Mouse (Mus musculus): Measurements from ENCODE around the gene Taf8.
A peak's percentile ranks its signal among the peaks of the same experiment; 100 is the strongest.

Gene Taf8

GRCm38 (mm10) chr17:47501946-47502706 is at the start of gene Taf8:
Taf8 (minus strand) TSS chr17:47502292.
- peak; percentile 85 for DNase-seq (ENCODE audit: low spot score)

- DNase-seq (ENCODE audit: low spot score) = no peak
Measured at GRCm38 (mm10) chr17:47551049-47551448, 49.0 kb upstream of the Taf8 start.

- no peak for DNase-seq (ENCODE audit: low spot score)
Measured at GRCm38 (mm10) chr17:47545861-47546331, 43.8 kb upstream of the Taf8 start.

- DNase-seq (ENCODE audit: low spot score) = no peak
Measured at GRCm38 (mm10) chr17:47545154-47545553, 43.1 kb upstream of the Taf8 start.

GRCm38 (mm10) chr17:47543051-47543650 is 41.1 kb upstream of the Taf8 start:
- no peak for DNase-seq (ENCODE audit: low spot score)

GRCm38 (mm10) chr17:47542061-47542460 is 40.0 kb upstream of the Taf8 start:
- no peak for DNase-seq (ENCODE audit: low spot score)

GRCm38 (mm10) chr17:47539128-47539527 is 37.0 kb upstream of the Taf8 start:
- no peak for DNase-seq (ENCODE audit: low spot score)

GRCm38 (mm10) chr17:47538049-47538448 is 36.0 kb upstream of the Taf8 start:
- DNase-seq (ENCODE audit: low spot score) = no peak

GRCm38 (mm10) chr17:47535812-47536236 is 33.7 kb upstream of the Taf8 start:
- DNase-seq (ENCODE audit: low spot score) = no peak

- DNase-seq (ENCODE audit: low spot score) = no peak
Measured at GRCm38 (mm10) chr17:47533691-47534090, 31.6 kb upstream of the Taf8 start.

GRCm38 (mm10) chr17:47532364-47532763 is 30.3 kb upstream of the Taf8 start:
- no peak for DNase-seq (ENCODE audit: low spot score)

GRCm38 (mm10) chr17:47531387-47531818 is 29.3 kb upstream of the Taf8 start:
- no peak for DNase-seq (ENCODE audit: low spot score)

- DNase-seq (ENCODE audit: low spot score) = no peak
Measured at GRCm38 (mm10) chr17:47529595-47529994, 27.5 kb upstream of the Taf8 start.

GRCm38 (mm10) chr17:47528919-47529318 is 26.8 kb upstream of the Taf8 start:
- DNase-seq (ENCODE audit: low spot score) = no peak

- DNase-seq (ENCODE audit: low spot score) = no peak
Measured at GRCm38 (mm10) chr17:47527581-47528300, 25.6 kb upstream of the Taf8 start.

- DNase-seq (ENCODE audit: low spot score) = no peak
Measured at GRCm38 (mm10) chr17:47526856-47527520, 24.9 kb upstream of the Taf8 start.

GRCm38 (mm10) chr17:47524991-47525390 is 22.9 kb upstream of the Taf8 start:
- DNase-seq (ENCODE audit: low spot score) = no peak

GRCm38 (mm10) chr17:47524055-47524454 is 22.0 kb upstream of the Taf8 start:
- DNase-seq (ENCODE audit: low spot score) = no peak

- no peak for DNase-seq (ENCODE audit: low spot score)
Measured at GRCm38 (mm10) chr17:47523211-47523682, 21.2 kb upstream of the Taf8 start.

- DNase-seq (ENCODE audit: low spot score) = no peak
Measured at GRCm38 (mm10) chr17:47522536-47522935, 20.4 kb upstream of the Taf8 start.

GRCm38 (mm10) chr17:47521551-47522258 is 19.6 kb upstream of the Taf8 start:
- DNase-seq (ENCODE audit: low spot score) = peak; percentile 69

Measured in ovary, adult 18-20 months (tissue).